Mouse (Mus musculus): Measurements from ENCODE around the gene Gm20388.

DNA sequence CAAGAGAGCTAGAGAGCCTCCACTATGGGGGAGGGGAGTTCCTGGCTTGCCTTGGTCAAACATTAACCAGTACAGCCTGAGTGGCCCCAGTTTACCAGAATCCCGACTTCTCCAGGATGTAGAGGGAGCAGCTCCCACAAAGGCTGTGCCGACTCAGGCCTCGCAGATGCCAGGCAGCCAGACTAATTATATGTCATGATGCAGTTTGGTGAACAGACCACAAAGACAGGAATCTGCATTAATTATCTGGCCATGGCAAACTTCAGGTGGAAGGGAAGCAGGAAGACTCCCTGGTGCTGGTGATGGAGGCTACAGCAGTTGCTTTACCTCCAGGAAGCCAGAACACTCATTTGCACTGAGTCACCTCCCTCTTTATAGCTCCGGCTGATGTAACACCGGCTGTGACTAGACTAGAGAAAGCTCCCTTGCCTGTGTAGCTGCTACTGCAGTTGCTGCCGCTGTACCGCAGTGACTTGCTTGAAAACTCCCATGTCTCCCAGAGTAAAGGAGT, 1987.3 kb downstream of the Gm20388 start:
- no peak for TF ChIP-seq EP300 (IDR thresholded peaks at IDR 0.05; ENCODE audit: low read depth)
- TF ChIP-seq CTCF (IDR thresholded peaks at IDR 0.05; ENCODE audit: low read depth), result no peak

Data from liver, embryonic 14.5 days (tissue).